Mouse (Mus musculus): ENCODE measurements around the gene Bdh1. TPM values are rescaled to one million over a fixed set of nuclear protein-coding genes. Genes with fewer than 3 reads are reported as not detected.

The Bdh1 gene
- polyA plus RNA-seq, 2 experiments = 48.9 to 91.3 TPM

DNA sequence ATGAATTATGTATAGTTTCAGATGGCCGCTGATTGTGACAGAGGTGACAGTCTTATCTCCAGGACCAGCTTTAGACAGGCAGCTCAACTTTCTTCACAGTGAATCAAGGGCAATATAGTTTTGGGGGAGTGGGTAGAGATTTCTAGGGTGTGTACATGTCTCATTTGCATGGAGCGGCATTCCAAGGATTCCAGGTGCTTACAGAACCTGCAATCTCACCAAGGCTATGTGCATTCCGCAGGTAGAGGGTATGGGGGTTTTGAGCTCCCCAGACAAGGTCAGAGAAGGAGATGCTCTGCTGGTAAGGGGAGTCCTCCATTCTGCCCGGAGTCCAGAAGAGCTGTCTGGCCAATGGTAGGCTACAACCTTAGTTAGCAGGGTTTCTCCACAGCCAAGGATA, 11.1 kb upstream of the Bdh1 start:
- no peak for DNase-seq (ENCODE audit: low read depth in 3 of 3, low spot score in 3 of 3)
- Histone ChIP-seq H3K4me2 (ENCODE audit: low read depth) (no peak overlapping the region), H3K4me3 (ENCODE audit: insufficient read depth in 1 of 2, low read depth in 2 of 2, low read length in 2 of 2) (no peak overlapping the region), H3K36me3 (replicated peaks; ENCODE audit: control insufficient read depth, insufficient read depth, low read depth) (no peaks in the 10 kb centered on the region), H3K4me1 (replicated peaks; ENCODE audit: control insufficient read depth in 2 of 2, insufficient read depth in 2 of 2, low read length in 1 of 2) (no peaks in the 10 kb centered on the region), H3K27me3 (ENCODE audit: control insufficient read depth, insufficient read depth, low read length) (no peaks in the 10 kb centered on the region), H3K9ac (replicated peaks) (no peak overlapping the region), H3K27ac (no peak overlapping the region), H3K9me3 (ENCODE audit: control insufficient read depth, low read length) (no peaks in the 10 kb centered on the region)
- ATAC-seq (ENCODE audit: insufficient read depth) = no peak
- WGBS (ENCODE audit: insufficient replicate concordance) = 40% methylated on average over 4 of the region's 4 CpGs
- TF ChIP-seq CTCF (IDR thresholded peaks at IDR 0.05; ENCODE audit: low read depth) = no peak
- TF ChIP-seq EP300 (IDR thresholded peaks at IDR 0.05; ENCODE audit: low read depth) = no peak

- no peak overlapping the region for H3K4me2 ChIP-seq (ENCODE audit: low read depth)
- ATAC-seq (ENCODE audit: insufficient read depth) (peak; percentile 68), DNase-seq (ENCODE audit: low read depth in 3 of 3, low spot score in 3 of 3) (peak in 1 of 3 experiments; percentile 35)
- H3K9ac ChIP-seq (replicated peaks) = no peak overlapping the region
- 55% methylated on average over 14 of the region's 14 CpGs for WGBS (ENCODE audit: insufficient replicate concordance)
- TF ChIP-seq CTCF (IDR thresholded peaks at IDR 0.05; ENCODE audit: low read depth) (no peak), EP300 (IDR thresholded peaks at IDR 0.05; ENCODE audit: low read depth) (no peak)
- no peak overlapping the region for H3K4me3 ChIP-seq (ENCODE audit: insufficient read depth in 1 of 2, low read depth in 2 of 2, low read length in 2 of 2)
- H3K27ac ChIP-seq = no peak overlapping the region
- H3K4me1 ChIP-seq (replicated peaks; ENCODE audit: control insufficient read depth in 2 of 2, insufficient read depth in 2 of 2, low read length in 1 of 2) = no peaks in the 10 kb centered on the region
- no peaks in the 10 kb centered on the region for H3K27me3 ChIP-seq (ENCODE audit: control insufficient read depth, insufficient read depth, low read length)
- no peaks in the 10 kb centered on the region for H3K9me3 ChIP-seq (ENCODE audit: control insufficient read depth, low read length)
- no peaks in the 10 kb centered on the region for H3K36me3 ChIP-seq (replicated peaks; ENCODE audit: control insufficient read depth, insufficient read depth, low read depth)
Measured at GRCm38 (mm10) chr16:31412321-31412720, 9.8 kb upstream of the Bdh1 start.

- Histone ChIP-seq H3K4me1 (replicated peaks; ENCODE audit: control insufficient read depth in 2 of 2, insufficient read depth in 2 of 2, low read length in 1 of 2) (no peaks in the 10 kb centered on the region; a peak in 1 of 4 replicates), H3K36me3 (replicated peaks; ENCODE audit: control insufficient read depth, insufficient read depth, low read depth) (no peaks in the 10 kb centered on the region), H3K27me3 (ENCODE audit: control insufficient read depth, insufficient read depth, low read length) (no peaks in the 10 kb centered on the region), H3K9me3 (ENCODE audit: control insufficient read depth, low read length) (no peaks in the 10 kb centered on the region), H3K27ac (no peak overlapping the region), H3K4me3 (ENCODE audit: insufficient read depth in 1 of 2, low read depth in 2 of 2, low read length in 2 of 2) (no peak overlapping the region), H3K9ac (replicated peaks) (no peak overlapping the region), H3K4me2 (ENCODE audit: low read depth) (no peak overlapping the region)
- no peak for DNase-seq (ENCODE audit: low read depth in 3 of 3, low spot score in 3 of 3)
- no peak for TF ChIP-seq EP300 (IDR thresholded peaks at IDR 0.05; ENCODE audit: low read depth)
- TF ChIP-seq CTCF (IDR thresholded peaks at IDR 0.05; ENCODE audit: low read depth) = no peak
- ATAC-seq (ENCODE audit: insufficient read depth) = no peak
- WGBS (ENCODE audit: insufficient replicate concordance) = 48% methylated on average over 3 of the region's 3 CpGs
Measured at GRCm38 (mm10) chr16:31413777-31414176, 8.3 kb upstream of the Bdh1 start.

DNA sequence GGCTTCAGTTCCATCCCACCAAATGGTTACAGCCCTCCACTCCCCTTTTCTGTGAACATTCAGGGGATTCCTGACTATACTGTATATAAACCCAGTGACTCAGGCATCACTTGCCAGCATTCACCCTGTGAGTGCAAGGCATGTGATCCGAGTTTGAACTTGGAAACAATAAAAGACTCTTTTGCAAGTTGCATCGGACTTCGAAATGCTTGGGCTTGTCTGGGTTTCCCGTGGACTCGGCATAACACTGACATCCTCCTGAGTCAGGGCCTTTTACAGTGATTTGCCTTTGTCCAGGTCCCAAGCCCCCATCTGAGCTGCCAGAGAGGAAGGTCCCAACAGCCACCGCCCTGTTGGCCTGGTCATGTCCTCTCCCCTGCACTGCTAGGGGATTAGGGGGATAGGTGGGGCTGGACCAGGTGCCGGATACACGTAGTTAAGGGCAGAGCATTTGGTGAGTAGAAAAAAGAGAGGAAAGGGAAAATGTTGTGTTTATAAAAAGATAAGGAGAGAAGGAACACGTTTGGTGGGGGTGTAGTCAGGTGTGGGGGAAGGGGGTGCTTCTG, 6.1 kb upstream of the Bdh1 start:
- no peak overlapping the region for H3K27ac ChIP-seq
- no peak overlapping the region for H3K4me2 ChIP-seq (ENCODE audit: low read depth)
- 54% methylated on average over 9 of the region's 9 CpGs for whole genome bisulfite sequencing (ENCODE audit: insufficient replicate concordance)
- H3K4me3 ChIP-seq (ENCODE audit: insufficient read depth in 1 of 2, low read depth in 2 of 2, low read length in 2 of 2) = no peak overlapping the region
- H3K9me3 ChIP-seq (ENCODE audit: control insufficient read depth, low read length) = no peaks in the 10 kb centered on the region
- no peak for TF ChIP-seq CTCF (IDR thresholded peaks at IDR 0.05; ENCODE audit: low read depth)
- no peak for TF ChIP-seq EP300 (IDR thresholded peaks at IDR 0.05; ENCODE audit: low read depth)
- ATAC-seq (ENCODE audit: insufficient read depth) = no peak
- DNase-seq (ENCODE audit: low read depth in 3 of 3, low spot score in 3 of 3) = no peak
- no peaks in the 10 kb centered on the region for H3K36me3 ChIP-seq (replicated peaks; ENCODE audit: control insufficient read depth, insufficient read depth, low read depth)
- H3K4me1 ChIP-seq (replicated peaks; ENCODE audit: control insufficient read depth in 2 of 2, insufficient read depth in 2 of 2, low read length in 1 of 2) = peaks cover 0 to 3% of the 10 kb centered on the region in 2 experiments; a peak in 1 of 4 replicates
- H3K27me3 ChIP-seq (ENCODE audit: control insufficient read depth, insufficient read depth, low read length) = no peaks in the 10 kb centered on the region
- no peak overlapping the region for H3K9ac ChIP-seq (replicated peaks)

DNA sequence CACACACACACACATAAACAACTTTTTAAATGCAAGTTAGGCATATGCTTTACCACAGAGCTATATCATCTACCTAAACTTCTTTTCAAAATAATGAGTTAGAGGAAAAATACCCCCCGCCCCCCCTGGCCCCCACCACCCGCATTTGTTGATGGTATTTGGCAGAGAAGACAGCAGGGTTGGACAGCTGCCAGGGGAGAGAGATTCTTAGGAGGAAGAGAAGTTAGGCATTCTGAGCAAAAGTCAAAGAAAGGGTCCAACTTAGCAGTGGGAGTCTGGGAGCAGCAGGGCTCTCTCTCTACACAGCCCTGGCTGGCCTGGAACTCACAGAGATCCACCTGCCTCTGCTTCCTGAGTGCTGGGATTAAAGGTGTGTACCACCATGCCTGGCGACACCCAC, 3.4 kb upstream of the Bdh1 start:
- Histone ChIP-seq H3K27me3 (ENCODE audit: control insufficient read depth, insufficient read depth, low read length) (no peaks in the 10 kb centered on the region), H3K4me1 (replicated peaks; ENCODE audit: control insufficient read depth in 2 of 2, insufficient read depth in 2 of 2, low read length in 1 of 2) (peaks cover 0 to 5% of the 10 kb centered on the region in 2 experiments; a peak in 1 of 4 replicates), H3K4me2 (ENCODE audit: low read depth) (no peak overlapping the region), H3K36me3 (replicated peaks; ENCODE audit: control insufficient read depth, insufficient read depth, low read depth) (no peaks in the 10 kb centered on the region), H3K27ac (no peak overlapping the region), H3K4me3 (ENCODE audit: insufficient read depth in 1 of 2, low read depth in 2 of 2, low read length in 2 of 2) (no peak overlapping the region), H3K9me3 (ENCODE audit: control insufficient read depth, low read length) (no peaks in the 10 kb centered on the region), H3K9ac (replicated peaks) (no peak overlapping the region)
- DNase-seq (ENCODE audit: low read depth in 3 of 3, low spot score in 3 of 3) (no peak), ATAC-seq (ENCODE audit: insufficient read depth) (no peak)
- WGBS (ENCODE audit: insufficient replicate concordance) = 59% methylated on average over 3 of the region's 3 CpGs
- TF ChIP-seq EP300 (IDR thresholded peaks at IDR 0.05; ENCODE audit: low read depth) (no peak), CTCF (IDR thresholded peaks at IDR 0.05; ENCODE audit: low read depth) (no peak)

Measured in liver, embryonic 14.5 days (tissue).